Mouse (Mus musculus): ENCODE measurements around the gene Lipt2. TPM values are rescaled to one million over a fixed set of nuclear protein-coding genes. Genes with fewer than 3 reads are reported as not detected.

The Lipt2 gene
- total RNA-seq, 2 experiments from 2014 or later, result 6.8 to 7.6 TPM

Other genes starting within 250 kb of the Lipt2 start
- 10 to 100 TPM; 25.4 to 27.1 TPM for gene Rnf169, start 178.8 kb upstream of the Lipt2 start, total RNA-seq (2021)
- gene Chrdl2, start 153.1 kb upstream of the Lipt2 start, total RNA-seq (2021), result not detected
- 10 to 100 TPM; 49.6 to 51.8 TPM for gene Pold3, start 37.7 kb upstream of the Lipt2 start, total RNA-seq (2021)
- not detected for gene Kcne3, start 17.2 kb downstream of the Lipt2 start, total RNA-seq (2021)
- gene Pgm2l1, start 68.1 kb downstream of the Lipt2 start, total RNA-seq (2021), result 100 to 1,000 TPM; 266 to 271 TPM
- 1 to 10 TPM; 6.8 to 8.7 TPM for gene P4ha3, start 126.2 kb downstream of the Lipt2 start, total RNA-seq (2021)
- gene C2cd3, start 213.0 kb downstream of the Lipt2 start, total RNA-seq (2021), result 10 to 100 TPM; 19.2 to 22.8 TPM
- gene Ppme1, start 213.0 kb downstream of the Lipt2 start, total RNA-seq (2021), result 100 to 1,000 TPM; 103 to 108 TPM